Mouse (Mus musculus): ENCODE results near the gene Mfn2. TPM values are rescaled to one million over a fixed set of nuclear protein-coding genes. Genes with fewer than 3 reads are reported as not detected.
"Not testable (repeated sequence)": the region's sequence is repeated elsewhere in the genome, so short reads cannot be mapped to it uniquely, and the experiment has no call there.

Gene Mfn2
- polyA plus RNA-seq, 1 experiment from 2014 or later: 17.7 TPM

GRCm38 (mm10) chr4:147866793-147867192, 37.7 kb downstream of the Mfn2 start:
- Histone ChIP-seq H3K4me2 (peak overlapping the region; percentile 76), H3K9ac (peak overlapping the region; percentile 90; the same call in 1 of the 2 replicates)
- ATAC-seq (ENCODE audit: low read depth): not testable (repeated sequence)

DNA sequence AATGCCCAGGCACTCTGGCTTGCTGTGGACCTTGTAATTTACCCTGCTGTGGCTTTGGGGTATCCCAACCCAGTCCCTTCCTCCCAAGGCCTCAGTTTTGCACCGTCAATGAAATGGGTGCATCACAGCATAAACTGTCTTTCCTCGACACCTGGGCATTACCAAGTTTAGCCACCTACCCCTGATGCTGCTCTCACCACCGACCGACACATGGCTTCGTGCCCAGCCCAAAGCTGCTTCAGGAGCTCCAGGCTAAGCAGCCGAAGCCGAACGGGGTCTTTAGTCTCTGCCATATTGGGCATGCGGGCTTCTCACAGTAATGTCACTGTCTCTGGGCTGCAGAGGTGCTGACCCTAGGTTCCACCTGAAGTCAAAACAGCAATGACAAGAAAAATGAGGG, 38.4 kb downstream of the Mfn2 start:
- ATAC-seq (ENCODE audit: low read depth) (no peak), DNase-seq (no peak)
- H3K4me1 ChIP-seq (replicated peaks): peaks cover 39% of the 10 kb centered on the region
- H3K27ac ChIP-seq: no peak overlapping the region
- H3K36me3 ChIP-seq: peaks cover 54% of the 10 kb centered on the region
- no peaks in the 10 kb centered on the region for H3K27me3 ChIP-seq
- no peaks in the 10 kb centered on the region for H3K9me3 ChIP-seq (replicated peaks)
- WGBS (ENCODE audit: insufficient replicate concordance): 87% methylated on average over 9 of the region's 9 CpGs
- H3K4me3 ChIP-seq (replicated peaks): no peak overlapping the region
- no peak overlapping the region for H3K9ac ChIP-seq
- no peak overlapping the region for H3K4me2 ChIP-seq

More at GRCm38 (mm10) chr4:147866793-147867192, 37.7 kb downstream of the Mfn2 start:
- H3K4me1 ChIP-seq (replicated peaks): peaks cover 41% of the 10 kb centered on the region
- peaks cover 52% of the 10 kb centered on the region for H3K36me3 ChIP-seq
- H3K4me3 ChIP-seq (replicated peaks): peak overlapping the region; percentile 96; the same call in 1 of the 2 replicates
- H3K27ac ChIP-seq; H3K9me3 ChIP-seq (replicated peaks); H3K27me3 ChIP-seq; DNase-seq: not testable (repeated sequence)
- WGBS (ENCODE audit: insufficient replicate concordance): 53% methylated on average over 3 of the region's 3 CpGs

DNA sequence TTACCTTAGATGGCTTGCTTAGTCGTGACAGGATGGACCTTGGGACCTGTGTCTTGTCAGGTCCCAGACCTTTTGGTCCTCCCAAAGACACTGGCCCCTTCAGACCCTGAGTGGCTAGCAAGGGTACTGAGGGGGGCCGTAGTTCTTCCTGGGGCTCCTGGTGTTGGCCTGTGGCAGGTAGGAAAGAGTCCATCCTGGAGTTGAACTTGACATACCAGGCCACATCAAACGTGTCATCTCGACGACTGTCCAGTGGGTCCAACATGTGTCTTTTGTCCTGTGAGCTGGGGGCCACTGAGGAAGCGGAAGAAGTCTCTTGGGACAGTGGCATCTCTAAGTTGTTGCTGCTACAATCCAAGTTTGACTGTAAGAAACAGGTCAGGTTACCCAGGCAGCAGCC, 38.9 kb downstream of the Mfn2 start:
- ATAC-seq (ENCODE audit: low read depth) (no peak), DNase-seq (no peak)
- WGBS (ENCODE audit: insufficient replicate concordance): 91% methylated on average over 6 of the region's 6 CpGs
- Histone ChIP-seq H3K27ac (no peak overlapping the region), H3K9ac (no peak overlapping the region), H3K36me3 (peaks cover 56% of the 10 kb centered on the region), H3K4me2 (no peak overlapping the region), H3K4me1 (replicated peaks) (peaks cover 37% of the 10 kb centered on the region), H3K27me3 (no peaks in the 10 kb centered on the region), H3K4me3 (replicated peaks) (no peak overlapping the region), H3K9me3 (replicated peaks) (no peaks in the 10 kb centered on the region)

DNA sequence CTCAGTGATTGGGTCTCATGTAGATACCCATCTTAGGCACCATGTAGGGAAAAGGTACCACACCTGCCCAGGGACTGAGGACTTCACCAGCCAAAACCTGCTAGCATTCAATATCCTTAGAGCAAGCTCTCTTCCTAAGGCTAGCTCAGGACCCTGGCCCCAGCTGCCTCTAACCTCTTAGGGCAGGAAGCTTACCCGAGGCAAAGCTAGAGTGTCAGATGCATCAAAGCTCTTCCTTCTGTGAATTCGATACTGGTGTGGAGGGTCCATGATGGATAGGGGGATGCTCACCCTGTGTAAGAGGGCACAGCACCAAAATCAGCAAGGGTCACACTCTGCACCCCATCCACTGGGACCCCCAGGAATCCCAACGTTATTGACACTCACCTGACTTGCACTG, 42.5 kb downstream of the Mfn2 start:
- Histone ChIP-seq H3K27ac (no peak overlapping the region), H3K4me2 (no peak overlapping the region), H3K9me3 (replicated peaks) (no peaks in the 10 kb centered on the region), H3K27me3 (no peaks in the 10 kb centered on the region), H3K9ac (no peak overlapping the region), H3K4me3 (replicated peaks) (no peak overlapping the region), H3K36me3 (peaks cover 62% of the 10 kb centered on the region), H3K4me1 (replicated peaks) (peaks cover 13% of the 10 kb centered on the region)
- no peak for DNase-seq
- no peak for ATAC-seq (ENCODE audit: low read depth)
- WGBS (ENCODE audit: insufficient replicate concordance): 75% methylated on average over 3 of the region's 3 CpGs

GRCm38 (mm10) chr4:147850776-147851175, 53.7 kb downstream of the Mfn2 start:
- H3K4me3 ChIP-seq (replicated peaks): no peak overlapping the region
- 77% methylated on average over 2 of the region's 2 CpGs for WGBS (ENCODE audit: insufficient replicate concordance)
- peaks cover 24% of the 10 kb centered on the region for H3K4me1 ChIP-seq (replicated peaks)
- H3K9ac ChIP-seq: no peak overlapping the region
- DNase-seq (no peak), ATAC-seq (ENCODE audit: low read depth) (no peak)
- no peaks in the 10 kb centered on the region for H3K27me3 ChIP-seq
- H3K36me3 ChIP-seq: no peaks in the 10 kb centered on the region
- no peaks in the 10 kb centered on the region for H3K9me3 ChIP-seq (replicated peaks)
- no peak overlapping the region for H3K27ac ChIP-seq
- no peak overlapping the region for H3K4me2 ChIP-seq

GRCm38 (mm10) chr4:147848584-147848991, 55.9 kb downstream of the Mfn2 start:
- DNase-seq: no peak
- ATAC-seq (ENCODE audit: low read depth): peak; percentile 69
- Histone ChIP-seq H3K4me1 (replicated peaks) (peaks cover 24% of the 10 kb centered on the region), H3K9me3 (replicated peaks) (no peaks in the 10 kb centered on the region), H3K4me2 (peak overlapping the region; percentile 72), H3K4me3 (replicated peaks) (peak overlapping the region; percentile 77), H3K27ac (peak overlapping the region; percentile 21), H3K9ac (peak overlapping the region; percentile 76), H3K27me3 (no peaks in the 10 kb centered on the region), H3K36me3 (peaks cover 5% of the 10 kb centered on the region; the same call in 1 of the 2 replicates)
- WGBS (ENCODE audit: insufficient replicate concordance): 3% methylated on average over 4 of the region's 4 CpGs

GRCm38 (mm10) chr4:147847614-147848583, 56.6 kb downstream of the Mfn2 start, which contains the start of gene Zfp933:
Gene Zfp933, minus strand, starts transcription at chr4:147848366.
- Histone ChIP-seq H3K4me1 (replicated peaks) (peaks cover 24% of the 10 kb centered on the region), H3K36me3 (peaks cover 10% of the 10 kb centered on the region), H3K9ac (peak within 1 kb of the TSS; percentile 76), H3K4me2 (peak within 1 kb of the TSS; percentile 72), H3K27ac (peak within 1 kb of the TSS; percentile 21), H3K9me3 (replicated peaks) (no peaks in the 10 kb centered on the region), H3K27me3 (no peaks in the 10 kb centered on the region), H3K4me3 (replicated peaks) (peak within 1 kb of the TSS; percentile 77)
- peak; percentile 65 for DNase-seq
- peak; percentile 85 for ATAC-seq (ENCODE audit: low read depth)
- WGBS (ENCODE audit: insufficient replicate concordance): 3% methylated on average over 23 of the region's 23 CpGs

- Histone ChIP-seq H3K4me1 (replicated peaks) (peaks cover 6% of the 10 kb centered on the region), H3K9ac (no peak overlapping the region)
Observed at GRCm38 (mm10) chr4:147842871-147843270, 61.6 kb downstream of the Mfn2 start.

DNA sequence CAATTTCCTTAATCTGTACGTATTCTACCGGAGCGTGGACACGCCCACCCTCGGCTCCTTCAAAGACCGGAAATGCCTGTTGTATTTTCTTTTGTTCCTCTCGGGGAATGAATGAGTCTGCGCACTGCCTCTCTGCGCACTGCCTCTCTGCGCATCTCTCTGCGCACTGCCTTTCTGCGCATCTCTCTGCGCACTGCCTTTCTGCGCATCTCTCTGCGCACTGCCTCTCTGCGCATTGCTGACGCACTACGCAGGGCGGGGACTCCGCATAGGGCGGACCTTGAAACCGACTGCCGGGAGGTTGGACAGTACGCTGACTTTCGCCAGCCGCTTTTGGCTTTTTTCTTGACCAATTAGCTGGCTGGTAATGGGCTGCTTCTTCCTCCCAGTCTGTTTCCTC, 65.2 kb downstream of the Mfn2 start:
- H3K36me3 ChIP-seq: peaks cover 20% of the 10 kb centered on the region
- not testable (repeated sequence) for H3K4me1 ChIP-seq (replicated peaks); H3K9me3 ChIP-seq (replicated peaks); DNase-seq; H3K4me3 ChIP-seq (replicated peaks); H3K27me3 ChIP-seq; ATAC-seq (ENCODE audit: low read depth); H3K27ac ChIP-seq; H3K4me2 ChIP-seq; H3K9ac ChIP-seq
- WGBS (ENCODE audit: insufficient replicate concordance): 95% methylated on average over 21 of the region's 26 CpGs

More at GRCm38 (mm10) chr4:147842871-147843270, 61.6 kb downstream of the Mfn2 start:
- peaks cover 24% of the 10 kb centered on the region for H3K36me3 ChIP-seq
- H3K27ac ChIP-seq: no peak overlapping the region
- no peaks in the 10 kb centered on the region for H3K27me3 ChIP-seq
- H3K4me3 ChIP-seq (replicated peaks): no peak overlapping the region
- H3K4me2 ChIP-seq: no peak overlapping the region
- H3K9me3 ChIP-seq (replicated peaks): no peaks in the 10 kb centered on the region
- ATAC-seq (ENCODE audit: low read depth): no peak
- no peak for DNase-seq
- WGBS (ENCODE audit: insufficient replicate concordance): 79% methylated on average over 3 of the region's 3 CpGs

- H3K4me3 ChIP-seq (replicated peaks): no peak overlapping the region
- ATAC-seq (ENCODE audit: low read depth): no peak
- H3K36me3 ChIP-seq: peaks cover 45% of the 10 kb centered on the region
Observed at GRCm38 (mm10) chr4:147824389-147824788, 80.1 kb downstream of the Mfn2 start.

More at GRCm38 (mm10) chr4:147824389-147824788, 80.1 kb downstream of the Mfn2 start:
- Histone ChIP-seq H3K9me3 (replicated peaks) (peaks cover 17% of the 10 kb centered on the region), H3K9ac (no peak overlapping the region), H3K4me2 (no peak overlapping the region), H3K27ac (no peak overlapping the region), H3K4me1 (replicated peaks) (no peaks in the 10 kb centered on the region), H3K27me3 (no peaks in the 10 kb centered on the region)
- 72% methylated on average over 4 of the region's 4 CpGs for WGBS (ENCODE audit: insufficient replicate concordance)
- DNase-seq: no peak
